Mouse (Mus musculus): ENCODE data around the gene Wbp2nl. TPM values are rescaled to one million over a fixed set of nuclear protein-coding genes. Genes with fewer than 3 reads are reported as not detected.

Gene Wbp2nl
- polyA plus RNA-seq, 1 experiment from 2014 or later = 0.10 TPM

DNA sequence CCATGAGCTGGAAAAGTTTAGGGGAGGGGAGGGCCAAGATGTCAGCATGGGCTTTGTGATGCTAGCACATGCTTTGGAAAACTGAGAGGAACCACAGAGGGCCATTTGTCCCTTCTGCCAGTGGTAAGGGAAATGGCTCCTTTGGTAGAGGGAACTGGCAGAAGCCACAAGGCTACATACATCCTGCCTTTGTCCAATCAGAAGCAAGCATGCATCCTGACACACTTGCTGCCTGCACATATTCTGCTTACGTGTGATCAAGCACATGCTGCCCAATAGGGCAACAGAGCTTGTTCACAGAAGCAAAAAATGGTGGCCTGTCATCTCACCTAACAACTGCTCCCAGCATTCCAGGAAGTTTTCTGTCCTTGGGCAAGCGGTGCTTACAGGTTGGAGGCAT lies 26.6 kb downstream of the Wbp2nl start:
- 85% methylated on average over 2 of the region's 2 CpGs for WGBS
- H3K27me3 ChIP-seq (ENCODE audit: poor library complexity, severe bottlenecking) = no peaks in the 10 kb centered on the region
- no peaks in the 10 kb centered on the region for H3K9me3 ChIP-seq

DNA sequence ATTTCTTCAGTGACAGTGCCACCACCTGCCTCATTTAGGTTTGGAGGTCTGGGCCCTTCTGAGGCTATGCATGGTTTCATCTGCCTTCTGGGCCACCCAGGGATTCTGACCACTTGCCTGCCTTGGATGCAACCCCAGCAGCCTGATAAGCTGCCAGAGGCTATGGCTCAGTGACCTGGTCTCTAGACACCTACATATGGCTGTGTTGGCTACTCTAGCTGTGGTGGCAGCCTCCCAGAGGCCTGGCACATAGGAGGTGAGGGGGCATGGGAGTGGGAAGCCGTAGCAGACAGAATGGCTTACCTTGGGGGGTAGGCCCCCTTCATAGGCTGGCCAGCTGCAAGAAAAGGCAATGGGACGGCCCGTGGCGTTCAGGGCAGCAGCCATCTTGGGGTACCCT lies 36.4 kb downstream of the Wbp2nl start:
- no peak for DNase-seq (ENCODE audit: extremely low spot score, low spot score)
- Histone ChIP-seq H3K27me3 (ENCODE audit: poor library complexity, severe bottlenecking) (peaks cover 12% of the 10 kb centered on the region), H3K36me3 (replicated peaks) (peaks cover 44% of the 10 kb centered on the region), H3K4me1 (peaks cover 30% of the 10 kb centered on the region), H3K9me3 (no peaks in the 10 kb centered on the region), H3K4me3 (no peak overlapping the region), H3K27ac (no peak overlapping the region)
- WGBS = 98% methylated on average over 4 of the region's 4 CpGs

More for the DNA sequence above, 26.6 kb downstream of the Wbp2nl start:
- H3K27ac ChIP-seq = no peak overlapping the region
- no peak overlapping the region for H3K4me3 ChIP-seq
- H3K4me1 ChIP-seq = 0 out of 2 replicates have a peak, but pooled peaks cover 3% of the 10 kb centered on the region
- peaks cover 15% of the 10 kb centered on the region for H3K36me3 ChIP-seq (replicated peaks)
- no peak for DNase-seq (ENCODE audit: extremely low spot score, low spot score)

DNA sequence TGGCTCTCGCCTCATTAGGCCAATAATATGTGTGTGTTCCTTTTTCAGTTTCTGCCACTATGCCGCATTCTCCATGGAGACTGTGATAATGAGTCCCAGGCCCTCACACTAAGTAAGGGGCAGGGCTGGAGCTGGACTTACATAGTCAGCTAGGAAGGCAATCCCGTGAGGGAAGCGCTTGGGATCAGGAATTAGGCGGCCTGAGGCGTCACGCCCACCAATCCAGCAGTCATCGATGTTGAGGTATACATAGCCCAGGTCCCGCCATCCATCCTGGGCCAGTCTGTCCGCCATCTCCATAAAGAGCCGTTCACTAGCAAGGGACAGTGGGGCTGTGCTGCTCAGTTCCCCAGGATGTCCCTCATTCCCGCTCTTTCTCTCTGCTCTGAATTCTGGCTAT lies 37.9 kb downstream of the Wbp2nl start:
- H3K4me1 ChIP-seq = peaks cover 41% of the 10 kb centered on the region
- WGBS = 75% methylated on average over 12 of the region's 12 CpGs
- no peak for DNase-seq (ENCODE audit: extremely low spot score, low spot score)
- peaks cover 26% of the 10 kb centered on the region for H3K27me3 ChIP-seq (ENCODE audit: poor library complexity, severe bottlenecking)
- H3K4me3 ChIP-seq = no peak overlapping the region
- no peak overlapping the region for H3K27ac ChIP-seq
- no peaks in the 10 kb centered on the region for H3K9me3 ChIP-seq
- H3K36me3 ChIP-seq (replicated peaks) = peaks cover 34% of the 10 kb centered on the region

DNA sequence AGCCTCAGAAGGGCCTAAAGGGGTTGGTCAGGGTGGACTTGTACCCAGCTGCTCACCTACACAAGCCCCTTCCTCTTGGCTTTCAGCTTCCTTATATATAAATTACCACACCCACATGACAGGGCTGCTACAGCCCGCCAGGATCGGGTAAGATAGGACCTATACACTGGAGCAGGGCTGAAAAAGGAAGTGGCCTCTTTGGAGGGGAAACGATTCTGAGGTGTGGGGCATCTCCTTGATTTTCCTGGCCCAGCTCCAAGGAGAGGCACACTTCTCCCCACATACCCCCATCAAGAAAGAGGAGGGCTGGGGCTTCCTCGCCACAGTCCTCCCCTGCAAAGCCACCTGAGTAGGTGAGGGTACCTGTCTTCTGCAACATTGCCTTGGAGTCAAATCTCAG lies 39.1 kb downstream of the Wbp2nl start:
- no peak for DNase-seq (ENCODE audit: extremely low spot score, low spot score)
- peaks cover 28% of the 10 kb centered on the region for H3K36me3 ChIP-seq (replicated peaks)
- peak overlapping the region; percentile 60 for H3K4me3 ChIP-seq
- H3K4me1 ChIP-seq = peaks cover 47% of the 10 kb centered on the region
- no peaks in the 10 kb centered on the region for H3K9me3 ChIP-seq
- peaks cover 33% of the 10 kb centered on the region for H3K27me3 ChIP-seq (ENCODE audit: poor library complexity, severe bottlenecking)
- peak overlapping the region; percentile 83 for H3K27ac ChIP-seq
- 68% methylated on average over 4 of the region's 4 CpGs for WGBS

DNA sequence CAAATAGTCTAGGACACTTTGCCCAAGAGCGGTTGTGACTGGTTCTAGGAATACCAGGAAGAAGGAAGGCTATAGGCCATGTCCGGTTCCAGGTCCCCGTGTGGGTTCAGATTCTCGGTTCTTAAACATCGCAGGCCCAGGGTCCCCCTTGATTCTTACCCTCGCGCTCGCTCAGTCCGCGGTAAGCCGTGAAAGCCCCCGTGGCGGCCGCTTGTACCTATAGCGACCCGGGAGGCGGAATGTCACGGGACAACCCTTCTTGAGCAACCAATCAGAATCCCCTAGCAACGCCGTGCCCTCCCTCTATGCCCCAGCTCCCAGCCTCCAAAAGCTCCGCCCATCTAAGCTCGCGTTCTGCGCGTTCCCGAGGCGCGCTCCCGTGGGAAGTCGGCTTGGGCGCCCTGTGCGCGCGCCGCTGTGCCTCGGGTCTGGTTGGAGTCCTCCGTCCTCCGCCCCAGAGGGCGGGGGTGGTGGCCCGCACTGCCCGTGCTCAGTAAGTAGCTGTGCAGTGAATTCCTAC lies 39.9 kb downstream of the Wbp2nl start, which contains the start of the genes Naga, Pheta2 and Smdt1:
Gene Naga (minus strand): TSS at position 333 of the 520 bp plus-strand sequence.
Gene Pheta2 (plus strand): TSS at position 350 of the 520 bp plus-strand sequence.
Gene Smdt1 (plus strand): TSS at position 367 of the 520 bp plus-strand sequence.
- H3K4me1 ChIP-seq = peaks cover 51% of the 10 kb centered on the region
- peak within 1 kb of the TSS; percentile 83 for H3K27ac ChIP-seq
- peaks cover 33% of the 10 kb centered on the region for H3K27me3 ChIP-seq (ENCODE audit: poor library complexity, severe bottlenecking)
- DNase-seq (ENCODE audit: extremely low spot score, low spot score) = peak; percentile 97
- H3K4me3 ChIP-seq = peak within 1 kb of the TSS; percentile 60
- under 1% methylated on average over 41 of the region's 41 CpGs for WGBS
- H3K36me3 ChIP-seq (replicated peaks) = peaks cover 28% of the 10 kb centered on the region
- H3K9me3 ChIP-seq = no peaks in the 10 kb centered on the region

DNA sequence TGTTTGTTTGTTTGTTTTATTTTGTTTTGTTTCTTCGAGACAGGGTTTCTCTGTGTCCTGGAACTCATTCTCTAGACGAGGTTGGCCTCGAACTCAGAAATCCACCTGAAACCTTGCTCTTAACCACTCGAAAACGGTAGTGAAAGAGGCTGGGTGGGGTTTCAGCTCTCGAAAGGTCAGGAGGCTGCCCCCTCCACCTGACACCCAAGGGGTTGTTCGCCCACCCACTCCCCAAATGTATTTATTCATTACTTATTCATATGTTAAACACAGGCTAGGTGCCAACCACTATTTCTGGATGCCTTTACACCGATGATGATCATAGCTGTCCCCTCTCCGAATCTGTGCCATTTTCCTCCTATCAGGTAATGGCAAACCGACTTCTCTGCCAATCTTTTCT lies 40.4 kb downstream of the Wbp2nl start:
- H3K4me3 ChIP-seq = peak overlapping the region; percentile 60
- H3K27ac ChIP-seq = peak overlapping the region; percentile 83
- 60% methylated on average over 10 of the region's 10 CpGs for WGBS
- DNase-seq (ENCODE audit: extremely low spot score, low spot score) = no peak
- H3K36me3 ChIP-seq (replicated peaks) = peaks cover 25% of the 10 kb centered on the region
- H3K27me3 ChIP-seq (ENCODE audit: poor library complexity, severe bottlenecking) = peaks cover 33% of the 10 kb centered on the region
- peaks cover 56% of the 10 kb centered on the region for H3K4me1 ChIP-seq
- no peaks in the 10 kb centered on the region for H3K9me3 ChIP-seq

DNA sequence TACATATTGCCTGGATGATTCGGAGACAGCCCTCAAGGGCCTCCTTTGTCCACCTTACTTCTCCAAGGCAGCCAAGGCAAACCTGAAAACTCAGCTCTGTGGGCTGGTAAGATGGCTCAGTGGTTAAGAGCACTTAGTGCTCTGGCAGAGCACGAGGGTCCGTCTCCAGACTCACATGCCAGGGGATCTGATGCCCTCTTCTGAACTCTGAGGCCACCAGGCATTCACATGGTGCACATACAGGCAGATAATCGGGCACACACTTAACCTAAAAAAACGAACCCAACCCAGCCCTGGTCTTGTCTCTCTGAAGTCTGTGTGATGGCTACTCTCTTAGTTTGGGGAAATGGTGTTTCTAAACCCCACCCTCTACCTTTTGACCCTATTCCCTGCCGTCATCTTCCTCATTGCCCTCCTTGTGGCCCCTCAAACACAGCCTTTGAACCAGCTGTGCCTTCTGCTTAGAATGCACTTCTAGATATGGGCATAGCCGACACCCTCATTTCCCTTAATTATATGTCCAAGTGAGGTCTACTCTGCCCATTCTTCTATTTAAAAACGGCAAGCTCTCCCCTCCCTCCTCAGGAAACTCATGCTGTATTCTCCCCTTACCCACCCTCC lies 41.0 kb downstream of the Wbp2nl start:
- 80% methylated on average over 8 of the region's 8 CpGs for WGBS
- Histone ChIP-seq H3K4me3 (no peak overlapping the region), H3K4me1 (peaks cover 61% of the 10 kb centered on the region), H3K36me3 (replicated peaks) (peaks cover 19% of the 10 kb centered on the region), H3K27me3 (ENCODE audit: poor library complexity, severe bottlenecking) (peaks cover 33% of the 10 kb centered on the region), H3K27ac (no peak overlapping the region), H3K9me3 (no peaks in the 10 kb centered on the region)
- DNase-seq (ENCODE audit: extremely low spot score, low spot score) = no peak

DNA sequence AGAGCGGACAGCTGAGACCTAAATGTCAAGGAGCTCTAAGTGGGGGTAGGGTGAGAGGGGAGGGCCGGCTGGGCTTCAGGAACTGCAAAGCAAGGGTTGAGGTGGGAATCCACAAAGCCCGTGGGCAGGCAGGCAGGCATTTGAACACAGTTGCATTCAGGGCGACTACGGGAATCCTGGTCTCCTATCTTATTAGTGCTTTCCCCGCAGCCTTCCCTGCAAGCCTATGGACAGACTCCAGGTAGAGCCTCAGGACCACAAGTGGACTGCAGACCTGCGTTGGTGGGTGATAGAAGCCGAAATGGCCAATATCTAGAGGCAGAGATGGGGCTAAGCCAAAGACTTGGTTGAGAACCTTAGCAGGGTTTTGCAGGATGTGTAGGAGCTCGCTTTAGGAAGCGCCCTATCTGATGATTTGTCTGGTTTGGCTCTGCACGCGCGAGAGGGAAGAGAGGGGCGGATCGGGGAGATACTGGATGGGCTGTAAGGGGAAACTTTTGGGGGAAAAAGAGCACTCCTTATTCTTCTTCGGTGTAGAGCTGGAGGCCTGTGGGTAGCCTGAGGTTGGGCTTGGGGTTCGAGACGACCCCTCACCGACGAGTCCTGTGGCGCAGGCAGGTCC lies 41.8 kb downstream of the Wbp2nl start:
- peaks cover 12% of the 10 kb centered on the region for H3K36me3 ChIP-seq (replicated peaks)
- H3K27me3 ChIP-seq (ENCODE audit: poor library complexity, severe bottlenecking) = peaks cover 33% of the 10 kb centered on the region
- DNase-seq (ENCODE audit: extremely low spot score, low spot score) = no peak
- peak overlapping the region; percentile 86 for H3K27ac ChIP-seq
- no peaks in the 10 kb centered on the region for H3K9me3 ChIP-seq
- WGBS = 37% methylated on average over 21 of the region's 21 CpGs
- peaks cover 61% of the 10 kb centered on the region for H3K4me1 ChIP-seq
- peak overlapping the region; percentile 54 for H3K4me3 ChIP-seq

DNA sequence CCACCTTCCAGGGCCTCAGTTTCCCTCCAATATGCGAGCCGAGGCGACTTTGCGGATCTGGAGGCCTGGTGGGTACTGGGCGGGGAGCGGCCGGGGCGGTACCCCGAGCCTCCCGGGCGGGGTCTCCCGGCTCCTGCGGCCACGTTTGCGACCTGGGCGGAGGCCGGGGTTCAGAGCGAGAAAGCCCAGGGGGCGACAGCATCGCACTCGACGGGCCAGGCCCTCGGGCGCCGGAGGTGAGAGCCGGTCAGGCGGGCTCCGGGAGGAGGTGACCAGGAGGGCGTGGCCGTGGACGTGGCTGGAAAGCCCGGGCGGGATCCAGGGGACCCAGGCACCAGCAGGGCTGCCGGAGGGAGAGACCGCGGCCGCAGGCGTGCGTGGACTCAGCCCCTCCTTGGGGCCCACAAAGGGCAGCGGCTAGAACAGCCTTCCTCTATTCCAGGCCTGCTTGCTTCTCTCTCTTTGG lies 42.3 kb downstream of the Wbp2nl start:
- peaks cover 6% of the 10 kb centered on the region for H3K36me3 ChIP-seq (replicated peaks)
- peaks cover 61% of the 10 kb centered on the region for H3K4me1 ChIP-seq
- peak overlapping the region; percentile 54 for H3K4me3 ChIP-seq
- H3K27ac ChIP-seq = peak overlapping the region; percentile 86
- DNase-seq (ENCODE audit: extremely low spot score, low spot score) = peak; percentile 46
- H3K9me3 ChIP-seq = no peaks in the 10 kb centered on the region
- WGBS = 6% methylated on average over 40 of the region's 40 CpGs
- peaks cover 33% of the 10 kb centered on the region for H3K27me3 ChIP-seq (ENCODE audit: poor library complexity, severe bottlenecking)

DNA sequence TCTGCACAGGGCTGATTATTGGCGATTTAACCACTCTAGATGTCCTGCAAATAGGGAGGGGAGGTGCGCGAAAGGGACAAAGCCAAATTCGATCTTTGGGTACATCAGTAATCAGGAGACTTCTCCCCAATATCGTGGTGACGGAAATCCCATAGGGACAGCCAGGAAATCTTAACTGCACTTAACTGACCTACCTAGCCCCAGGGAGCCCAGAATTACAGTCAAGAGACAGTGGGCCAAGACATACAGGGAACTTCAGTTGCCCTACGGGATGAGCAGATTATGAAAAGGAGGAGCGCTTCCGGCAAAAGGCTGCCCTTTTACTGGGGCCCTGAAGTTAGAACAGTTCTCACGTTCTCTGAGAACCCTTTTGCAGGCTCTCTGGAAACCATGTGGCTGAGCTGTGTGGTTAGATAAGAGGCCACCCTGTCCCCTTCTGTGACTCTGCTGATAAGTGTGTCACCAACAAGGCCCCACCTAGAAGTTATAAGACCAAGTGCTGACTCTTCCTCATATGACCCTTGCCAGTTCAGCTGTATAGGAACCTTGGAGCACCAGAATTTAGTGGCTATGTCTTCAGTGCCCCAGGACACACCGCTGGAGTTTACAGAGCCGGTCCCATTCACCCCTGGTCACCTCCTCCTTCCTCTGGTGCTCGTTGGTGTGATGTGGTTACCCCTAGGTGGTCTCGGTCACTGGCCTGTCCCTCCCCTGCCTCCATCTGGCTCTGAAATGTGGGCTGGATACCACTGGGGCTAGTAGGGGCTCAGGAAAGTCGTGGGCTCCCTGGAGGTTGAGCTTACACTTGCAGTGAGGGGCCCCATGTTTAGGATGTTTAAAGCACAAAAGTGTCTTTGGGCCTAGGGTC lies 43.2 kb downstream of the Wbp2nl start:
- Histone ChIP-seq H3K36me3 (replicated peaks) (no peaks in the 10 kb centered on the region; the same call in 1 of the 2 replicates), H3K27ac (peak overlapping the region; percentile 86), H3K9me3 (no peaks in the 10 kb centered on the region), H3K4me1 (peaks cover 59% of the 10 kb centered on the region), H3K27me3 (ENCODE audit: poor library complexity, severe bottlenecking) (peaks cover 33% of the 10 kb centered on the region), H3K4me3 (peak overlapping the region; percentile 54; the same call in 1 of the 2 replicates)
- 72% methylated on average over 15 of the region's 15 CpGs for WGBS
- DNase-seq (ENCODE audit: extremely low spot score, low spot score) = no peak

DNA sequence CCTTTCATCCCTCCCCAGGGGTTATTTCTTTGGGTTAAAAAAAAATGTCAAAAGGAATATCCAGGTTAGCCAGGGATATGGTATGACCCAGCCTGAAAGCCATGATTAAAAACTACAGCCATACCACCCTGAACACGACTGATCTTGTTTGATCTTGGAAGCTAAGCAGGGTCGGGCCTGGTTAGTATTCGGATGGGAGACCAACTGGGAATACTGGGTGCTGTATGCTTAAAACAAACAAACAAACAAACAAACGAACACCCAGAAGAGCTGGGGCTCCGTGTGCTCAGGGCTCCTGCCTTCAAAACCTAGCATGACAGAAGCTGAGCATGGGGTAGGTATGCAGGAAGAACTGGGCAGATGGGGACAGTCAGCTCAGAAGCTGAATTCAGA lies 43.8 kb downstream of the Wbp2nl start:
- DNase-seq (ENCODE audit: extremely low spot score, low spot score) = no peak
- H3K36me3 ChIP-seq (replicated peaks) = peaks cover 5% of the 10 kb centered on the region
- WGBS = 81% methylated on average over 5 of the region's 5 CpGs
- H3K27ac ChIP-seq = peak overlapping the region; percentile 59; the same call in 1 of the 2 replicates
- H3K4me3 ChIP-seq = no peak overlapping the region
- H3K9me3 ChIP-seq = no peaks in the 10 kb centered on the region
- H3K4me1 ChIP-seq = peaks cover 59% of the 10 kb centered on the region
- H3K27me3 ChIP-seq (ENCODE audit: poor library complexity, severe bottlenecking) = peaks cover 33% of the 10 kb centered on the region
